Mouse (Mus musculus): ENCODE results near the gene Gfod1. TPM values are rescaled to one million over a fixed set of nuclear protein-coding genes. Genes with fewer than 3 reads are reported as not detected.

Gene Gfod1
- total RNA-seq (2021): 1 to 10 TPM; 4.7 to 6.8 TPM
- long read RNA-seq, experiment 1, partial matches to known transcripts: 0 of 2 reads
- long read RNA-seq, experiment 1, other reads (novel, unspliced or antisense): 2 of 2 reads
- long read RNA-seq, experiment 2: 0 reads

GRCm38 (mm10) chr13:43304018-43304431, at the start of gene Gfod1:
Gfod1 (minus strand) TSS chr13:43304172.
- DNase-seq (ENCODE audit: low spot score): peak; percentile 98

DNA sequence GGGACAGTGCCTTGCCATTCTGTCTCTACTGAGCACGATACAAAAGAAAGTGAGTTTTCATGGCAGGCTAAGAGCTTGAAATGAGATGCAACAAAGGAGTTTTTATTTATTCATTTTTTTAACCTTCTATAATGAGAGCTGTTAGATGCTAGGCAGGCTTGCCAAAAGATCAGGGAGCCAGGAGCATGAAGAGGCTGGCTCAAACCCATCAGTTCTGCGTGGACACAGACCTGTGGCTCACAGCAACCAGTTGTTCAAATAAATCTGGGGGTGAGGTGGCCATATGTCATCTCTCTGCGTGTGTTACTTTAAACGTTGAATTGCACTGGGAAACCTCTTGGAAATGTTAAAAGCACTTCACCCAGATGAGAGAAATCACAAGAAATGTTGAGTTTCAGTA, 49.4 kb upstream of the Gfod1 start:
- DNase-seq (ENCODE audit: low spot score): no peak

DNA sequence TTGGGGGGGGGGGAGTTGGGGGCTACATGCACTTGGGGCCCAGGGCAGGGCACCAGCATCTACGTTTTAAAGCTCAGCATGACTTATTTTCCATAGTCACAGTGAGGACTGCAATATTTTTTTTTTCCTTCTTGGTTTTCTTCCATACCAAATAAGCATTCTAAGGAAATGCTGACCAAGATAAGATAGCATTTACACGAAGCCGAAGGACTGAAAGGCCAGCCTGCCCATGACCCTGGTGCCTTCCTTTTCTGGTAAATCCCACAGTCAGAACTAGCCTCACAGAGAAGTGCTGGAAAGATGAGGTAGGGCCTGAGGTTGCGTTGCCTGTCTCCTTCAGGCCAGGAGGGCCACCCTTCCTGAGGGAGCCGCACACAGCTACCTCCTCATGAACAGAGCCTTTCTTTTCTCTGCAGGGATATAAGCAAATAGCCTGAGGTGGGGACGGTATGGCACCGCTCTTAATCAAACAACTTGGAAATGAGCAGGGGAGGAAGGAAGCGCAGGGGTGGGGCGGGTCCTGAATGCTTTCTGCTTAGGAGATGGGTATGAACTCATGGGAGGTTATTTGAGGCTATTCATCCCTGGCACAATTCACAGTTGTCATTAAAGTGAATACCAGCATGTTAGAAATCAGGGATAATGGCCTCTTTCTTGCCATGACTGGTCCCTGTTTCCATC, 46.7 kb upstream of the Gfod1 start:
- no peak for DNase-seq (ENCODE audit: low spot score)

DNA sequence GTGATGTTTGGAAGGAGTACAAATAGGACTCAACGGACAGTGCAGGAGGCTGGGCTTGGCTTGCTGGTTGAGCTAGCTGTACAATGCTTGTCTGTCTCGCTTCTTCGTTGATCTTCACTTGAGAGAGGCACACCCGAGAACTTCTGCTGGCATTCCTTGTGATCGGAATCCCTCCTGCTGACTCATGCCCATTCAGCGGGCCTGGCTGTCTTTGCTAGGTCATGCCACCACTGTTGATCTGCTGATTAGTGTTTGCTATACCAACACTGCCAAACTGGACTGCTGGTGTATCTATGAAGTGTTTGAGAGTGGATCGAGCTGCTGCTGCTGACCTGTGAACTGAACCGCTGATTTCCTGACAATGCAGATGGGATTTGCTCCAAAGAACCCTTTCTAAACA, 45.4 kb upstream of the Gfod1 start:
- no peak for DNase-seq (ENCODE audit: low spot score)

- DNase-seq (ENCODE audit: low spot score): no peak
These were observed 42.9 kb upstream of the Gfod1 start for GRCm38 (mm10) chr13:43346825-43347224.

- no peak for DNase-seq (ENCODE audit: low spot score)
These were observed 34.7 kb upstream of the Gfod1 start for GRCm38 (mm10) chr13:43338632-43339031.

- DNase-seq (ENCODE audit: low spot score): no peak
These were observed 34.0 kb upstream of the Gfod1 start for GRCm38 (mm10) chr13:43338001-43338400.

- no peak for DNase-seq (ENCODE audit: low spot score)
These were observed 32.7 kb upstream of the Gfod1 start for GRCm38 (mm10) chr13:43336425-43337221.

DNA sequence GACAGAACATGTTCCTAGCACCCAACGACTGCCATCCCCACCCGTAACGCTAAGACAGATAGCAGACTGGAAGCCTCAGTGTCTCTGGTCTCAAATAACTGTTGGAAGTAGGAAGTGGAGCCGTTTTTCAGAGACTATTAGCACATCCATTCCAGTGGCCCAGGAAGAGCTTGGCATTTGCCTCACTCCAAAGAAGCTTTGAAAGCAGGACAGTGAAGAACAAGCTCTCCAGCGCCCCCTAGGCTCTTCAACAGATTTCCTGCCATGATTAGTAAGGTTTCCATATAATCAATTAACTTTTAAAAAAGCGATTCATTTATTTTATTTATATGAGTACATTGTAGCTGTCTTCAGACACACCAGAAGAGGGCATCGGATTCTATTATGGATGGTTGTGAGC, 28.6 kb upstream of the Gfod1 start:
- peak; percentile 31 for DNase-seq (ENCODE audit: low spot score)

DNA sequence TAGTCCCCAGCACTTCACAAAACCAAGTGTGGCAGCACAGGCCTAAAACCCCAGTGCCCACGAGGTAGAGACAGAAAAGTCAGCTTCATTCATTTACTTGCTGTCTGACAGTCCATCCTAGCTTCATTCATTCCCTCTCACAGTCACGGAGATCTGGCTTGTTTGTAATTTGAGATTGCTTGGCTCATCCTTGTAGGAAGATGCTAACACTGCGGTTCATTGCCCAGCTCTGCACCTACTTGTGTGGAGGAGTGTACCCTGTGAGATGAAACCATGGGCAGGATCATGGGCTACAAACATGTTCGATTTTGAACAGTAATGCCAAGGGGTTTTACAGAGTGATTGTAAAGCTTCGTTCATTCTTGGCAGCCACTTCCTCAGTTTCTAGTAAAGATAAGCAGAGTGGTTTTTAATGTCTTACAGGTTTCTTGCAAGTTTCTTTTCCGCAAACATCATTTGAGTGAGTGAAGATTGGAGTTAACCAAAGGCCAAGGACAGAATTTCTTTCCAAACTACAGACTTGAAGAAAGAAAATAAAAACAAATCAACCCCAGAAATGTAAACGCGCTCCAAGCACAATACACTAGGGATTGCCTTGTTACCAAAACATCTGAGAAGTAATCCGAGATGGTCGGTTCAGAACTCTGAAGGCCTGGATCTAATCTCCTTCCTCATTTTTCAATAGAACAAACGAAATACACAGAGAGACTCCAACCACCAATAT, 27.9 kb upstream of the Gfod1 start:
- peak; percentile 12 for DNase-seq (ENCODE audit: low spot score)

DNA sequence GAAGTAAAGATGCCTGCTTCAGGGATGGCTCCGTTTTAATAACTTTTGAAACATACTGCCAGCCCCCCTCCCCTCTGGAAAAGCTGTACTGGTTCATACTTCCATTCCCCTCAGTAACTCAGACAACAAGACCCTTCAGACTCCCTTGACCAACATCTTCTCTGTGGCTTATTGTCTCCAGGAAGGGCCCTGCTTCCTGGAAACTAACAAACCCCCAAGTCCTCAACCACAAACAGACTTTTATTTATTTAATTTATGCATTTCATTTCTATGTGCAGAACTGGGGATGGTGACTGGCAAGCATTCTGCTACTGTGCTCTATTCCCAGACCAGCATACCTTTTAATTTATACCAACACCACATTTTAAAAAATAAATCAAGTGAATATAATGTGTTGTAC, 21.5 kb upstream of the Gfod1 start:
- no peak for DNase-seq (ENCODE audit: low spot score)

- DNase-seq (ENCODE audit: low spot score): no peak
These were observed 17.5 kb upstream of the Gfod1 start for GRCm38 (mm10) chr13:43321492-43321891.

GRCm38 (mm10) chr13:43319396-43319795, 15.4 kb upstream of the Gfod1 start:
- DNase-seq (ENCODE audit: low spot score): no peak

- no peak for DNase-seq (ENCODE audit: low spot score)
These were observed 13.4 kb upstream of the Gfod1 start for GRCm38 (mm10) chr13:43317411-43317810.

GRCm38 (mm10) chr13:43305181-43305924, 1.4 kb upstream of the Gfod1 start:
- DNase-seq (ENCODE audit: low spot score): no peak

DNA sequence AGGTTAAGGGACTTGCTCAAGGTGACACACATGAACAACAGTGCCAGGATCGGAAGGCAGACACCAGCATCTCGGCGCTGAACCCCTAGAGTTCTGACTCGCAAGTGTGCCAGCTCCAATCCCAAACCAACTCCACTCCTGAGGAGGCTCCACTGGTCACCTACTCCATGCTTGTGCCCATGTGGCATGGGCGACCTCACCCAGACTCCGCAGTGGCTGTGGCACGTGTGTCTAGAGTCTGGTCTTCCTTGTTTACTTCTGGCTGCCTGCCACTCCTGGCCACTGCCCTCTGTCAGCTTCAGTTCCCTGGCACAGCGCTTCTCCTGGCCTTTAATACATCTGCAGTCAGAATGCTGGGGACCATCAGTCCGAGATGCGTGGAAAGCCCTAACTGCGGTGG, 728 bp upstream of the Gfod1 start:
- DNase-seq (ENCODE audit: low spot score): peak; percentile 33

- no peak for DNase-seq (ENCODE audit: low spot score)
These were observed 609 bp downstream of the Gfod1 start for GRCm38 (mm10) chr13:43303161-43303965.

DNA sequence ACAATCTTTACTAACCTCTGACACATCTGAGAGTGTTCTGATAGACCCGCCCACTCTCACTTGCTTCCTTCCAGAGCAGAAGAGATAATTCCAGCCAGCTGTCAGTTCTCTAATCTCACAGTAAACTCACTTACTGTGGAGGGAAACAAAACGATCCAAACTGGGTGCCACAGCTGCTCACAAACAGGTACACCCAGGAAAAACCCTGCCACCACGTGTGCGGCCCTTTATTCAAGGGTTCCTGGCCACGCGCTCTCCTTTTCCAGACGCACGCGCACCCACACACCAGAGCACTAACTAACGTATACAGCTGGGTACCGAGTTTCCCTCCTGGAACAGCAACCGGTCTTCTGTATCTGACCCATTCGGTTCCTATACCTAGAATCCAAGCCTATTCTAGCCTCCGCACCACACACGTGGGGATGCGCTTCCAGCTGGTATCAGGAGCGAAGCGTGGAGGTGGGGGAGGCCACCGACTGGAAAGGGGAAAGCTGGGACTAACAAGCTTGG, 1.3 kb downstream of the Gfod1 start:
- DNase-seq (ENCODE audit: low spot score): no peak

- DNase-seq (ENCODE audit: low spot score): no peak
These were observed 1.7 kb downstream of the Gfod1 start for GRCm38 (mm10) chr13:43302239-43302638.

GRCm38 (mm10) chr13:43300906-43301305, 3.1 kb downstream of the Gfod1 start:
- DNase-seq (ENCODE audit: low spot score): no peak
